Mouse (Mus musculus): Measurements from ENCODE around the gene Snai3.

The Snai3 gene

GRCm38 (mm10) chr8:122459218-122459900 lies 1.2 kb downstream of the Snai3 start:
- no peak for DNase-seq

GRCm38 (mm10) chr8:122457171-122457570 lies 3.4 kb downstream of the Snai3 start:
- DNase-seq = no peak

GRCm38 (mm10) chr8:122454409-122454808 lies 6.1 kb downstream of the Snai3 start:
- DNase-seq = no peak

- no peak for DNase-seq
These were observed 8.4 kb downstream of the Snai3 start for GRCm38 (mm10) chr8:122452154-122452553.

DNA sequence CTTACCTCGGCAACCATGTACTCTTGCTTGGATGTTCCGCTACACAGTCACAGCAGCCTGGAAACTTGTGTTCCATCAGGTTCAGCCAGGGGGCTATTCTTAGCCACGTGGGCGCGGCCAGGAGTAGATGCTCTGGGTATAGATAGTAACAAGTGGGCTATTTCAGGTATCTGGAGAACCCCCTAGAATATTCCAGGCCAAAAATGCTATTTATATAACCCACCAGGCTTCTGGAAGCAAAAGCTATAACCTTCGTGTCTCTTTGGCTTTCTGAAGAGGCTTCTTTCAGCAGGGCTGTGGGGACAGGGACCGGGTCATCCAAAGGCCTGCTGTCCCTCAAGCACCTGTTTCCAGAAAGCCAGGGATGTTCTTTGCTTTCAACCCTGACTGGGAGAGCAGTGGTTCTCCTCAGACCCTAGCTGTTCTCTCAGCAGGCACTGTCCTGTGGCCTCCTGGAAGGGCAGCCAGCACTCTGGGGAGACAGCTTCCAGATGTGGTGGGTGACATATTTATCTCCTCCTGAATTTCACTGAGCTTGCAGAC lies 9.3 kb downstream of the Snai3 start:
- no peak for DNase-seq

DNA sequence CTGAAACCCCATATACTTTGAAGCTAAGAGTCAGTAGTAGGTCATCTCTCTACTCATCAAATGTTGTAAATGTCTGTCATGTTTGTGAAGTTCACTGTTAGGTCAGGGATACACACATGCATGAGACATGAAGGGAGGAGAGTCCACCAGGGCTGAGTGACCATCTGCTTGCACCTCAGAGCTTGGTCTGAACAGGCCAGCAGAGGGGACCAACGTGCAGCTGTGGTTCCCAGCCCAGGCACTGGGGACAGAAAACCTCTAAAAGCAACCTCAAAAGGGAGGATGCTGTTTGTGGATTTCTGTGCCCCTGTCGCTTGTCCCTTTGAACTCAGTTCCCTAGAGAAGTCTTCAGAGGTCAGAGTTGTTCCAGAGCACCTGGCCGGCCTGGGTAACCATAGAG lies 15.3 kb downstream of the Snai3 start:
- no peak for DNase-seq

DNA sequence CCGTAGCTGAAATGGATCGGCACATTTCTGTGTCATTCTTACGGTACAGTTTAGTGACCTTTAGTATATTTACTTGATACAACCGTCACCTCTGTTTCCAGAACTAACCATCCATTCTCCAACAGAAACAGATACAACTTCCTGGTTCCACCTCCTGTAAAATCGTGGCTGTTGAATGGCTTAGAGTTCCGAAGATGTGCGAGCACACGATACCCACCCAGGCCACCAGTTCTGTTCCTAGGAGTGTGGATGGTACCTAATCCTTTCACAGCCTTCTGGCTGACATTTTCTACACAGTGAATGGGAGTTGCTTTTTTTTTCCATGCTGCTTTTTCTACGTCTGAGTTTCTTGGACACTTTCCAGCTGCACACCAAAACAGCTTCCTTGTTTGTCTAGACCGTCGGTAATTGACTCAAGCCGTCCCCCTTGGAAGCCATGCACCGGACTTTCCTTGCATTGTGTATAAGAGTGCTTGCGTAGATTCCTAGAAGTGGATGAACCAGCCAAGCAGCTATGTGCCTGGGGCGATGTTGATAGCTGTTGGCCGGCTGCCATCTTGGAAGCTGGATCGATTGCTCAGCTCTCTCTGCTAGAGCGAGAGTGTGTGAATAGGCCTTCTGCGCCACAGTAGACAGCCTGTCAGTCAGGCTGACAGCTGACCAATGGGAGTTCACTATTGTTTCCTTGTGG lies 16.3 kb downstream of the Snai3 start:
- peak; percentile 84 for DNase-seq

GRCm38 (mm10) chr8:122443262-122444006 lies 17.1 kb downstream of the Snai3 start, which contains the start of gene Mvd:
Gene Mvd (minus strand): TSS chr8:122443422.
- peak; percentile 100 for DNase-seq

DNA sequence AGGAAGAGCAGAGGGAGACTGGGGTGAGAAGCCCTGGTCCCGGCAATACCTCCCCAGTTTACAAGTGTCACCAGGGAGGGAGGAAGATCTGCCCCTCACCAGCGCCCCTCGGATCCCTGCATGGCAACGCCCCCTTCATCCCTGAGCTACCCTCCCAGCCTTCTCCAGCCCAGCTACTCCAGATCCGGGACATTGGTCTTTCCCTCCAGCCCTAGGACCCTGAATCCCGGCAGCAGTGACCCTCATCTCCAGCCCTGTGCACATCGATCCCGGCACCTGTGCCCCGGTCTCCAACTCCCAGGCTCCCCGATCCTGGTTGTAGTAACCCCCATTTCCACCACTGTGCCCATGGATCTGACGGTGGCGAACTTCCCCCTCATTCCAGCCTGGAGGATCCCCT lies 17.8 kb downstream of the Snai3 start:
- DNase-seq = no peak

GRCm38 (mm10) chr8:122442356-122442755 lies 18.2 kb downstream of the Snai3 start:
- DNase-seq = no peak

DNA sequence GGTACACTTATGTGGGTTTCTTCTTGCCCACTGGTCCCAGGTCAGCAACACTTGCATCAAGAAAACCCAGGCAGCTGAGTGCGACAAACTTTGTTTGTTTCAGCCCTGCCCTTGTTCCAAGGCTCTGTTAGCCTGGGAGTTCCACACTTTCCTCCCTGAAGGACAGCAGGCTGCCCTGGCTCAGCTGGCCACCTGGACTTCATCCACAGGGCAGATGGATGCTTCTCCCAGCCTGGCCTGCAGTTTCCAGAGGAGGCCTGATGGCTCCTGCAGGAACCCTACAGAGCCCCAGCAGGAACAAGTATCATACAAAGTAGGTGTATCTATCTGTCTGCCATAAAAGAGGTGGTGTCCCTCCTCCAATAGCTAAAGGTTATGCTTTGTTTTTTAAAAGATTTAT lies 19.2 kb downstream of the Snai3 start:
- DNase-seq = no peak

DNA sequence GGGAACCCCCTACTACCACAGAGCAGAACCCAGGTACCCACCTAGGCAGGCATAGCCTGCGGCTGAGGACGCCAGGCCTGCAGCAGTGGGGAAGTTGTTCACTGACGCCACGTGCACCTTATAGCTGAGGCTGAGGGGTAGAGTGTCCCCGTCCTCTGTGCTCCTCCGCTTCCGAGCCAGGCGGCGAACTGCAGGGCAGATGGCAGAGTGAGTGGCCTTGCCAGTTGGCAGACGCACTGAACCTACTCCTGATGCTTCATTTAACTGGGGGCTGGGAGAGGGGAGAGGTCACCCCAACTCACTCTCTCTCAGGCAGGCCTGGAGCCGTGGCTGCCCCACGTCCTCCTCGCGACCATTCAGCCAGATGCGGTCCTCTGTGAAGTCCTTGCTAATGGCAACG lies 21.2 kb downstream of the Snai3 start:
- no peak for DNase-seq

- DNase-seq = no peak
These were observed 22.7 kb downstream of the Snai3 start for GRCm38 (mm10) chr8:122437708-122438331.

DNA sequence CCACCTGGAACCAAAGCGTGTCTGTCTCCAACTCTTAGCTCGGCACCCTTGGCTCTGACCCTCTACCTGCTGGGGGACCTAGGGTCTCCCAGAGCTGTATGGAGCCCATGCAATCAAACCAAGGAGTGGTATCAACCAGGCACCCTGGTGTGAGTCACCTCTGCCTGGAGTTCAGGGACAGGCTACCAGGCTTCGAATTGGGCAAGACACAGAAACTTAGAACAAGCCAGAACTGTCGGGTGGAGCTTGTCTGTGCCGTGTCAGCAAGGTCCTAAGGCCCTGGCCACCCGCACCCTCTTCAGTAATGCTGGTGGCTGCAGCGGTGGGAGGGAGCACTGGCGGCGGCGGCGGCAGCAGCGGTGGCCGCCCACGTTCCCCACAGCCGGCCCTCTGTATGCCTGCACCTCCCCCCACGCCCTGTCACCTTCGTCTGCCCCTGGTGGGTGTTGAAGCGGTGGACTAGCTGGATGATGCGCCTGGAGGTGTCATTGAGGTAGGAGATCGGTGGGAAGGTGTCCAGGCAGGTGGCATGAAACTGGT lies 23.9 kb downstream of the Snai3 start:
- no peak for DNase-seq

GRCm38 (mm10) chr8:122436146-122436545 lies 24.4 kb downstream of the Snai3 start:
- no peak for DNase-seq

DNA sequence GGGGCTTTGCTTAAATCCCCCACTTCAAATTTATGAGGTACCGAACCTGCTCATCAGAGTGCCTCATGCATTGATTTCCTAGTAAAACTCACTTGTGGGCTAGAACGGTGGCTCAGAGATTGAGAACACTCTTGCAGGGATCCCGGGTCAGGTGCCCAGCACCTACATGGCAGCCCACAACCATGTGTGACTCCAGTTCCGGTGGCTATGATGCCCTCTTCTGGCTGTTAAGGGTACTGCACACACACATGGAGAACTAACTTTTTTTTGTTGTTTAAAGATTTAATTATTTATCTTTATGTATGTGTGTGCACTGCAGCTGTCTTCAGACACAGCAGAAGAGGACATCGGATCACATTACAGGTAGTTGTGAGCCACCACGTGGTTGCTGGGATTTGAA lies 25.2 kb downstream of the Snai3 start:
- DNase-seq = no peak

DNA sequence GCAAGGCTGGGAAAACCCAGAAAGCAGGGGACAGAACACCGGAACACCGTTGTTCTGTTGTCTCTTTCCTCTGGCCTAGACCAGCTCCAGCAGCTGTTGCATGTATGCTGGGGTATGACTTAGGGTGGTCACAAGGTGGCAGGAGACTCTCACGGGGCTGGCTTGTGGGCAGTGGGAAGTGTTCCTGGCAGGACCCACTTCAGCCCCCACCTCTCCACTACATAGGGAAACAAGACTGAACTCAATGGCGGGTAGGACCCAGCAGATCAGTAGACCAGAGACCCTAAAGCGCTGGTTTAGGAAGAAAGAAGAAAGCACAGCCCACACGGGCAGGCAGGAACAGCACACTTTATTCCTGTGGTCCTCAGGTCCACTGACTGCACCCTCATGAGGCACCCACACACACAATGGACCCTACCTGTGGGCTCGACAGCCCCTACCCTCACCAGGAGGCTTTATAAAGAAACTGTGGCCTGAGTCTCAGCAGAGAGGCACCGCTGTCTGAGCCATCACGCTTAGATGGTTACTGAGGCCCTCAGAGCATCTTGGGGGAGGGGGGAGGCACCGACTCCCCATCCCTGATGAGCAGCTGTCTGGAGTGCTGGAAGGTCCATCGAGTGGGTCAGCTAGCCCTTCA lies 27.1 kb downstream of the Snai3 start:
- DNase-seq = no peak

DNA sequence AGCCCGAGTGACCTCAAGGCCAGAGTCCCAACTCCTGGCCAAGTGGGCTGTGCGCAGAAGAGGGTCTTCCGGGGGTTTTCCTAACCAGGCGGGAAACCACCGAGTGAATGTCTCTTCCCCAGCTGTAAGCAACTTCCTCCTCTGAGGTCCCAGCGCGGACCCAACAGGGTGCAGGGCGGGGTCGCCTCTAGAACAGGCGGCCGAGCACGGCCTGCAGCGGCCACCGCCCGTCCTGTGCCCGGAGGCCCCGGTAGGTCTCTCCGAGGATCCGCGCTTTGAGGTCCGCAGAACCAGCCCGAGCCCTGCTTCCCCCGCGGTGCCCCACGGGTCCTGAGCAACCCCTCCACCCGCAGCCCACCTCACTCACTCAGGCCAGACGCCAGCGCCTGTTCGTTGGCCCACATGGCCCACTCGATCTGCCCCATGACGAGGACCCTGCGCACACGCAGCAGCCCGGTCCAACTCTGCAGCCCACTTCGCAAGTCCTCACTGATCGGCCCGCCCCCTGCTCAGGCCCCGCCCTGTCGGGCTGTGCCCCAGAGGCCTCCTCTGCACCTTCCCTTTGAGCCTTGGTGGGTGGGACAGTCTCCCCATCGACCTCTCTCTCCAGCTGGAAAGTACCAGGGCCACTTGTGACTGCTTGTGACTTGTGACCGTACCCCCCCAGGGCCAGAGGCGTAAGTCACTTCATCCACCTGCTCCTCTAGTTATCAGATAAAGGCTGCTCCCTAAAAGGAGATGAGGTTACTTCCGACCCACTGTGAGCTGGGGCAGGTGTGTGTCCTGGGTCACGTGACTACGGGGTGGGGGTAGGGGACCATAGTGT lies 27.9 kb downstream of the Snai3 start, which contains the start of gene Cyba:
TSS of gene Cyba (minus strand) at position 488 of the 826 bp plus-strand sequence.
- DNase-seq = no peak

DNA sequence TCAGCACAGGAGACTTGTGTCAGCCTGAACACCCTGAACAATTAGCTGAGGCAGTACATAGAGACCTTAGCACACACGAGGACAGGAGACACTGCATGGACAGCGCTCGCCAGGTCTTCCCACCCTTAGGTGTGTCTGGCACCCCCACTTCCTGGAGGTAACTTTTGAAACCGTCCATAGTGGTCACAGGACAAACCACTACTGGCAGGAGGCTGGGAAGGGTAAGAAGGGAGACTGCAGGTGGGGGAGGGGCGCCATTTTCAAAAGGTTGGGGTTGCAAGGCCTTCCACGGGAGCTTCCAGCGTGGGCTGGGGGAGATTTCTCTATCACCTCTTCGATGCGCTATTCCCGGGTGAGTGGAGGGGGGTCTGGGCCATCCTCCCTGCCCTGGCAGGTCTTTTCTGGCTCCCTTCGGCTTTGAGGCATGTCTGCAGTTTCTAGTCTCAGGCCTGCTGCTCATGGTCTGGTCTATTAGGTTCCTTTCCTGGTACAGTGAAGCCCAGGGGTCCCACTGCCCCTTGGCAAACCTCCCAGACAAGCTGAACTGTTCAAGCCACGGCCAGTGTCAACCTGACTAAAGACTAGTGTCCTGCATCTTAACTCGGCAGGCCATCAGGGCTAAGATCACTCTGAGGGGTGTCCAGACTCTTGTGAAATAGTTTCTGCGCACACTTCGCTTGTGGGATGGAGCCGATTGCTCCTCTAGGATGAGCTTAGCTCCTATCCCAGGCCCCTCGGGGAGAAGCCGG lies 28.7 kb downstream of the Snai3 start:
- no peak for DNase-seq

- DNase-seq = no peak
These were observed 29.9 kb downstream of the Snai3 start for GRCm38 (mm10) chr8:122430646-122431045.

Measured in right cerebral cortex, adult 18-20 months (tissue).